Mouse (Mus musculus) ES-E14 (cell line): ENCODE data around the gene Adora1.

ENCODE experiments used
- HCFC1 ChIP-seq: IDR thresholded peaks from 2 replicates; pipeline ENCODE4 v1.6.1; 2012; ENCODE audit warnings: low read length, inconsistent platforms, borderline replicate concordance; ENCODE audit not compliant: insufficient read depth
- ZC3H11A ChIP-seq: IDR thresholded peaks from 2 replicates; pipeline ENCODE4 v1.6.1; 2012; ENCODE audit warnings: low read depth, mild to moderate bottlenecking, inconsistent platforms, low read length, borderline replicate concordance
- ZNF384 ChIP-seq: IDR thresholded peaks from 2 replicates; pipeline ENCODE4 v1.6.1; 2012; ENCODE audit warnings: low read depth, low read length, inconsistent platforms

DNA sequence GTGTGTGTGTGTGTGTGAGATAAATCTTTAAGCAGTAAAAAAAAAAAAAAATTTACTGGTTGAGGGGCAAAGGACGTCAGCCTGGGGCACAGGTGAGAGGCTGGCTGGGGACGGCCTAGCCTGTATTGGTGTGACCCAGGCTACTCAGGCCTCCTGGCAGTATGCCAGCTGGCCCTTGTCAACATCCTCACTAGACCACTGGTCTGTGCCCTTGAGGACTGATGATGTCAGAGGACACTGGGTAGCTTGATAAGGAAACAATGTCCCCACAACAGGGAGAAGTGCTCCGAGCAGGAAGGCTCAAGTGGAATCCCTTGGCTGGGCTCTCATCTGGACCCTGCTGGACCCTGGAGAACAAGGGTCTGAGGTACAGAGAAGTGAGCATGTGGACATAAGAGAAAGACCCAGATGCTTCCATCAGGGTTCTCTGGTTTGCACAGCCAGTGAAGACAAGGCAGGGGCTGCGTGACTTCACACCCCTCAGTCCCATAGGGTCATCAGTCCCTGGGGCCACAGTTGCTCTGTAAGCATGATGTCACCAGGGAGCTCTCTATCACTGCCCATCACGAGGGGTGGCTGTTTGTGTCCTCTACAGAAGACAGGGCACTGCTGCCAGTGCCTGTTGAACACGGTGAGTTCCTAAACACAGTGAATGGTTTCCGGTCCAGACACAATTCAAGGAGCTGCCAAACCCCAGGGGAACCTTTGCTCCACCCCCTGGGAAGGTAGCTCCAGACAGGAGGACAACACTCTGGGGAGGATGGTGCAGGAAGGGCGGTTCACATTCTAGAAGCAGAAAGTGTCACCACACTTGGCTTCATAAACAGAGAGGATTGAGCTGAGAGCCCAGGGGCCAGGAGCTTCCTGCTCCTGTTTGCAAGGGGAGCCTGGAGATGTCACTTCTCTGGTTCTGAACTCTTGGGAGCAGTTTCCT is 12.8 kb downstream of the Adora1 start:
- TF ChIP-seq ZNF384 (no peak), ZC3H11A (no peak), HCFC1 (no peak)
